In the genomic region with DNA sequence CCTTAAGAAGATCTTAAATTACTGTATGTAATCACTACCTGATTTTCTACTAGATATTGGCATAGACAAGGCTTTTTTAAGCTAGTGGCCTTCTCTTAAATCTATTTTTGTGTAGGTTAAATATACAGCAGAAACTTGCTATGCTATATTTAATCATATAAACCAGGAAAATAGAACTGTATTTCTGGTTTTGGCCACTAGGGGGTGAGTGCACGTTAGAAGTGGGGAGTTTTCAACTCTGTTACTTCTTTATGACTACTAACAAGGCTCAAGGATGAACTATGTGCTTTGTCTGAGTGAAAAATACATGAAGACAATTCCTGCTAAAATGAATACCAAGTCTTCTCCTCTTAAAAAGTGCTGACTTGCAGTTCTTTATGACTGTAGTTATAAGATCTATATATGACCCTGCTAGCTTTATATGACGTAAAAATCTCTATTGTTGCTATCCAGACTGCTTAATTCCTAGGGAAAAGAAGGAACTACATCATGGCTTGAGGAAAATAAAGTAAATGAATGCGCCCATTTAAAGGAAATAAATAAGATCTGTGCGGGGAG, we compare ENCODE assay signal across 1 mouse cellular context.
TF ChIP-seq lines count a peak whose summit lies in the region.

No protein-coding gene starts in this region.

TF ChIP-seq in CH12.LX, 34 proteins besides CTCF, POLR2A, EP300 and RAD21 (continued from another document):
- TF ChIP-seq RCOR1 (conservative IDR thresholded peaks at IDR 0.05; ENCODE audit: low read depth, low read length) (no peak), USF2 (conservative IDR thresholded peaks at IDR 0.05; ENCODE audit: low read depth, low read length) (no peak), ETS1 (conservative IDR thresholded peaks at IDR 0.05; ENCODE audit: low read depth, low read length) (no peak), KAT2A (IDR thresholded peaks at IDR 0.05; ENCODE audit: insufficient replicate concordance, low read length) (no peak), NELFE (IDR thresholded peaks at IDR 0.05; ENCODE audit: low read depth, low read length) (no peak), SMC3 (IDR thresholded peaks at IDR 0.05; ENCODE audit: low read depth, low read length) (peak; percentile 65), POLR2AphosphoS2 (IDR thresholded peaks at IDR 0.05; ENCODE audit: low read depth, low read length) (no peak), UBTF (IDR thresholded peaks at IDR 0.05; ENCODE audit: low read depth, low read length) (no peak), JUND (conservative IDR thresholded peaks at IDR 0.05; ENCODE audit: low read depth, low read length) (no peak), ZKSCAN1 (IDR thresholded peaks at IDR 0.05; ENCODE audit: borderline replicate concordance, low read depth, low read length) (no peak), CHD1 (IDR thresholded peaks at IDR 0.05; ENCODE audit: low read depth, low read length) (no peak), ZC3H11A (IDR thresholded peaks at IDR 0.05; ENCODE audit: low read depth, low read length) (no peak)
TF ChIP-seq in CH12.LX: peak in this region for 6.
